Mouse (Mus musculus) kidney, postnatal 4 days (tissue): ENCODE results near the gene Cebpb.
A peak's percentile ranks its signal among the peaks of the same experiment; 100 is the strongest.
"Not testable (repeated sequence)": the region's sequence is repeated elsewhere in the genome, so short reads cannot be mapped to it uniquely, and the experiment has no call there.

Source experiments
- DNase-seq, 2 experiments: peaks; one replicate each; pipeline ENCODE4 v3.0.0; 2021; ENCODE audit warnings: mixed read lengths in 2 of 2

Gene Cebpb

GRCm38 (mm10) chr2:167688498-167689451 is at the start of gene Cebpb:
TSS of gene Cebpb (plus strand) at chr2:167688915.
- peak; percentile 86 to 92 for DNase-seq

GRCm38 (mm10) chr2:167640279-167640678 is 48.4 kb upstream of the Cebpb start:
- DNase-seq = peak; percentile 71 to 77

GRCm38 (mm10) chr2:167641337-167641736 is 47.4 kb upstream of the Cebpb start:
- peak; percentile 71 to 77 for DNase-seq

- DNase-seq = no peak
These were observed 46.6 kb upstream of the Cebpb start for GRCm38 (mm10) chr2:167642164-167642563.

GRCm38 (mm10) chr2:167643356-167644052 is 45.2 kb upstream of the Cebpb start:
- DNase-seq = not testable (repeated sequence)

- peak; percentile 37 to 58 for DNase-seq
These were observed 42.3 kb upstream of the Cebpb start for GRCm38 (mm10) chr2:167646411-167646810.

GRCm38 (mm10) chr2:167649290-167650032 is 39.3 kb upstream of the Cebpb start:
- DNase-seq = no peak

GRCm38 (mm10) chr2:167651622-167652021 is 37.1 kb upstream of the Cebpb start:
- DNase-seq = no peak

GRCm38 (mm10) chr2:167652694-167653093 is 36.0 kb upstream of the Cebpb start:
- no peak for DNase-seq

GRCm38 (mm10) chr2:167654911-167655600 is 33.7 kb upstream of the Cebpb start:
- DNase-seq = no peak

- peak; percentile 41 to 62 for DNase-seq
These were observed 31.9 kb upstream of the Cebpb start for GRCm38 (mm10) chr2:167656629-167657478.

GRCm38 (mm10) chr2:167657973-167658372 is 30.7 kb upstream of the Cebpb start:
- no peak for DNase-seq

GRCm38 (mm10) chr2:167658712-167659111 is 30.0 kb upstream of the Cebpb start:
- peak in 1 of 2 experiments; percentile 32 for DNase-seq

GRCm38 (mm10) chr2:167659177-167659846 is 29.4 kb upstream of the Cebpb start:
- no peak for DNase-seq

GRCm38 (mm10) chr2:167659847-167660610 is 28.7 kb upstream of the Cebpb start:
- peak; percentile 68 to 77 for DNase-seq

- DNase-seq = peak; percentile 47 to 60
These were observed 28.1 kb upstream of the Cebpb start for GRCm38 (mm10) chr2:167660611-167660971.

- DNase-seq = peak; percentile 97 to 99
These were observed 27.2 kb upstream of the Cebpb start, which contains the start of gene Gm20431 for GRCm38 (mm10) chr2:167661270-167662203. TSS of gene Gm20431 (minus strand) at chr2:167661496.

- no peak for DNase-seq
These were observed 26.0 kb upstream of the Cebpb start for GRCm38 (mm10) chr2:167662713-167663112.
